Mouse (Mus musculus): ENCODE results near the gene Trabd. TPM values are rescaled to one million over a fixed set of nuclear protein-coding genes. Genes with fewer than 3 reads are reported as not detected.

Trabd gene
- total RNA-seq, 2 experiments from 2014 or later, result 27.7 to 28.2 TPM

DNA sequence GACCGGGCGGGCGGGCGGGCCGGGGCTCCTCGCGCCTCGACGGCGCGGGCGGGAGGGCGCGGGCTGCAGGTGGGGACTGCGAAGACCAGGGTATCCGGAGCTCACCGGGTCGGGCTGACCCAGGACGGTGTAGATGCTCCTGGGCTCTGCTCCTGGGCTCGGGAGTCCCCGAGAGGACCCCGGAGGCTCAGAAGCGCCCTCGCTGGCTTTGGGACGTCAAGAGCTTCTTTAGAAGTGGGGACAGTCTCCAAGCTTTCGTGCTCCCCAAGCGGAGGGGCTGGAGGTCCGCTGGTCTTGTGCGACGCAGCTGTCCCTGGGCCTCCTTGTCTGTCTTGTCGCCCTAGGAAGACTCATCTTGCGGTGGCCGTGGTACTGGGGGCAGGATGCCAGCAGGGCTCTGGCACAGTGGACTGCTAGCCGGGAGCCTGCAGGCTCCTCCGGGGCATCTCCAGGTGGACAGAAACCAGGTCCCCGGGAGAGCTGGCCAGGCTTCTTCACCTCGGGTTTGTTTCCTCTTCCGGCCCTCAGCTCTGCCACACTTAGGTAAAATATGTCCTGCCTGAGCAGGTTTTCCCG is 1.3 kb downstream of the Trabd start:
- intact Hi-C loops (cut with DNase I), result no loop called here
- DNase-seq, result peak; percentile 66

DNA sequence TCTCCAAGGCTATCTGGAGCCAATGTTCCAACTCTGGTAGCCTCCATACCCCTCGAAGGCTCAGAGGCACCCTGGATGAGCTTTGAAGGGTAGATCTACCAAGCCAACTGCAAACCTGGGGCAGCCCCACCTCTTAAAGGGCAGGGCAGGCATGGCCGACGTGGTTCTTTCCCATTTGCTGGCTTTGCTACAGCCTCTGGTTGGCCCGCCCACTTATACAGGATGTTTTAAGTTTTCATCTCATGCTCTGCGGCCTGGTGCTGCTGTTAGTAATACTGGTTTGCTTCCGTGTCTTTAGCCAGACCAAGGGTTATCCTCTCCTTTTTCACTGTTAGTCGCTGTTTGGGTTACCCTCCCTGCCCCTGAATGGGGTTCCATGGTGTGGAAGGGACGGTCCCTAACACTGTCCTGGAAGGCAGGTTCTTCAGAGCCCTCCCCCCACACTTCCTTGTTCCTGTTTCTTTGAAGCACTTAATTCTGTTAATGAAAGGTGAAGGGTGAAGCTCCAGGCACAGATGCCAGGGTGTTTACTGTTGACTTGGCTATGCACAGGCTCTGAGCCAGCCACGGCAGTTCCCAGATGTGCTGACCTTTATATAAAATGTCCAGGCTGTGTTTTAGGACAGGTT is 3.4 kb downstream of the Trabd start:
- intact Hi-C loops (cut with DNase I), result no loop called here
- no peak for DNase-seq

DNA sequence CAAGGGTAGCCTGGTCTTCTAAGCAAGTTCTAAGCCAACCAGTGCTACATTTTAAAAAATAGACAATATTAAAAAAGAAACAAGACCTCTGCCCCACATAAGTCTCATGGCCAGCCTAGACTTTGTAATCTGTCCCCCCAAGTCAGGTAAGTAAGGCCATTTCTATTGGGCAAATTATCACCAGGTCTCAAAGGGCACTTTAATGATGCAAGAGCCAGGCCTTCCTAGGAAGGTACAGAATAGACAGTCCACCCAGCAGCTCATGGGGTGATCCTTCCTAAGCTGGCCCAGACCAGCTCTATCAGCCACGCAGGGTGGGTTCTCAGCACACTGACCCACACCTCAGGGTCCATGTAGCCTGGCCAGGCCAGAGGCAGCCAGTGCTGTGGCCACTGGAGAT is 9.0 kb downstream of the Trabd start:
- DNase-seq, result no peak
- intact Hi-C loops (cut with DNase I), result loop anchor here (10.0 kb wide), 1 partner anchor 259 kb away; no protein-coding TSS in a partner anchor

DNA sequence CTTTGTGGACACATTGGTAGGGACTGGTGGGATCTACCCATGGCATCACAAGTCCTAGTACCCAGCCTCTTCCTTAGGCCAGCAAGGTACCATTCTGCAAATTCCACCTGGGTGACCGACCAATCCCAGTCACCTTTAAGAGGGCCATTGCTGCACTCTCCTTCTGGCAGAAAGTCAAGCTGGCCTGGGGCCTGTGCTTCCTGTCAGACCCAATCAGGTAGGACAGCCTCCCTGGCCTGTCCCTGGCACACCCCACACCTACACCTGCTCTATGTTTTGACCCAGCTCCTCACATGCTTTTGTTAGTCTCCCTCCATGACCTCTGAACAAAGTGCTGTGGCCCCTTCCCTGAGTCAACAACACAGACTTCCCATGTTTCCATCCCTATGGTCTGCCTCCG is 9.9 kb downstream of the Trabd start:
- DNase-seq, result no peak
- intact Hi-C loops (cut with DNase I), result loop anchor here (10.0 kb wide), 1 partner anchor 260 kb away; no protein-coding TSS in a partner anchor

DNA sequence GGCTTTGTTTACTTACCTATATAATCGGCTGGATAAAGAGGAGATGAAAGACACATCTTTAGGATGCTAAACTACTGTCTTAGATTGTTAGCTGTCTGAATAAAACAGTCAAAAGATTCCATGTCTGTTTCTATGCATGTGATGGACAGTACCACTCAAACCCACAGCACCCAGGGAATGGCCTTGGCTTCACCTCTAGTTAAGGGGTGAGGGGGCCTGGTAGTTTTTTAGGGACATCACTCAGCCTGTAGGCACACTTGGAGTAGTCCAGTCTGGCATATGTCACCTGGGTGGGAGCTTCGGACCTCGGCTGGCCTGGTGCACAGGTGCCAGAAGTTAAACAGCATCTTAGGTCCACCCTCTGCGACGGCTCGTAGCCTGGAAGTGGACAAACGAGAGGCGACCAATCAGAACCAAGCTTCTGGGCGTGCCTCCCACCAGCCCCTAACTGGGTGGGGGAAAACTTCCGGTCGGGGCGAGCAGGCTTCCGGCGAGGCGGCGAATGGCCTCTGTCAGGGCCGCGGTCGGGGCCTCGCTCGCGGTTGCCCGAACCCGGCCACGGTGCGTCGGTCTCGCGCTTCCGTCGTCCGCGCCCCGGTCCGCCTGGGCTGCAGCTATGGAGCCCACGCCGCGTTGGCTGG is 13.8 kb downstream of the Trabd start, which contains the start of gene Selenoo:
Selenoo (plus strand) TSS at position 478 of the 641 bp plus-strand sequence.
- peak; percentile 92 for DNase-seq
- intact Hi-C loops (cut with DNase I), result loop anchor here (10.0 kb wide), 1 partner anchor 264 kb away; no protein-coding TSS in a partner anchor

DNA sequence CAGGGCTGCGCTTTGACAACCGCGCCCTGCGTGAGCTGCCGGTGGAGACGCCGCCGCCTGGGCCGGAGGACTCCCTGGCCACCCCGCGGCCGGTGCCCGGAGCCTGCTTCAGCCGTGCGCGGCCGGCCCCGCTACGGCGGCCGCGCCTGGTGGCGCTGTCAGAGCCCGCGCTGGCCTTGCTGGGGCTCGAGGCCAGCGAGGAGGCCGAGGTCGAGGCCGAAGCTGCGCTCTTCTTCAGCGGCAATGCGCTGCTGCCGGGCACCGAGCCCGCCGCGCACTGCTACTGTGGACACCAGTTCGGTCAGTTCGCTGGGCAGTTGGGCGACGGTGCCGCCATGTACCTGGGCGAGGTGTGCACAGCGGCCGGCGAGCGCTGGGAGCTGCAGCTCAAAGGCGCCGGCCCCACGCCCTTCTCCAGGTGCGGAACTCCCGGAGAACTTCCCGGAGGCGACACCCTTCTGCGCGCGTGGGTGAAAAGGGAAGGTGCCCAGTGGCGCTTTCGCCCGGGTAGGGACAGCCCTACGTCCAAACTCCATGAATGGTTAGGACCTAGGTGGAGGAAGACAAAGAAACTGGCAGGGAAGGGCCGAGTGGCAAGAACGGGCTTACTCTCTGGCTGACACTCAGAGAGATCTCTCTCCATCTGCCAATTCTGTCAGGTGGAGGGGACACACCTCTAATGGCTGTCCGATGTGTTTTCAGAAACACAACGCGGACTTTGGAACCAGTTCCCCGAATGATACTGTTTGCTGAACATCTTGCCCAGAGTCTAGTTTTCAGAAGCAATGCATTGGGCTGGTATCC is 14.5 kb downstream of the Trabd start:
- peak; percentile 28 for DNase-seq
- intact Hi-C loops (cut with DNase I), result loop anchor here (10.0 kb wide), 1 partner anchor 265 kb away; no protein-coding TSS in a partner anchor

DNA sequence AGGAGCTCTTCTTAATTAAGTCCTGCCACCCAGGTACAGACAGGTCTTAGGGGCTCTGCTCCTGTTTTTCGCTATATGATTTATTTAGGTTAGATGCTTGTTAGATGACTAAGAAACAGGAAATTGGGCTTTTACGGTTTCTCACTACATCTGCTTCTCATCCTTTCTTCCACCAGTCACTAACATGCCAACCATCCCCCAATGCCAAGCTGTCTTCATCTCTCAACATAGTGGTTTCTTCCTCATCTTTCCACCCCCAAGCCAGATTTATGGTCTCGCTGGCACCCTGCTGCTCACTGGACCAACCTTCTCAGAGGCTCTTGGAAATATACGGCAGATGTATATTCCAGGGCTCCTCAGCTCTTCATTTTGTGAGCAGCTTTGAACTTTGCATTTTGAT is 15.7 kb downstream of the Trabd start:
- DNase-seq, result no peak
- intact Hi-C loops (cut with DNase I), result no loop called here

DNA sequence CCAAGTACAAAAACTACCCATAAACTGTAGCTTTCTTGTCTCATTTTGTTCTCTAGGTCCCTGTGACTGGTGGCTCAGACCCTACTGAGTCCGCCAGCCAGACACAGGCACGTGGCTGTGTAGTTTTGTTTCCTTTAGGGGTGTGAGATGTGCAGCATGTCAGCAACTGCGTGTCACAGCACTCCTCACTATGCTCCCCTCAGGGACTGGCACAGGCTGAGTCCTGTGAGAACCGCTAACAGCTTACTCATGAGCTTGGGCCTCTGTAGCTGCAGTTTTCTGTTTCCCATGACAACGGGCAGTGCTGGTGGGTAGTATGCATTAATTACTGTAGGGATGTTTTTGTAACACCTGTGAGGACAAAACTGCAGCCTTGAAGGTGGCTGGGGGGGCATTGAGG is 17.3 kb downstream of the Trabd start:
- intact Hi-C loops (cut with DNase I), result no loop called here
- no peak for DNase-seq

DNA sequence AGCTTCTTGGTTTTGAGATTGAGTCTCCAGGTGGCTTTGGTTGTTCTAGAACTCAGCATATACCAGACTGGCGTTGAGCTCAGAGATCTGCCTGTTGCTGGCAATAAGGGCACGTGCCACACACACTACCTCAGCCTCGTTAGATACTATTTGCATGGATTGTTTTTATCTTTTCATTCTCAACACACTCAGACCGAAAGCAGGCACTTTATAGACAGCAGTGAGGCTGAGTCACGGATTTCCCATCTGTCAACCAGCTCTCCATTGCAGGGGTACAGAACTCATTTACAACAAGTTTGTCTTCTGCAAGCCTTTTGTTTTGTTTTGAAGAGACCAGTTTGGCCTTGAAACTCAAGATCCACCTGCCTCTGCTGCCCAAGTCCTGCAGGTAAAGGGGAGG is 22.5 kb downstream of the Trabd start:
- intact Hi-C loops (cut with DNase I), result no loop called here
- DNase-seq, result no peak

DNA sequence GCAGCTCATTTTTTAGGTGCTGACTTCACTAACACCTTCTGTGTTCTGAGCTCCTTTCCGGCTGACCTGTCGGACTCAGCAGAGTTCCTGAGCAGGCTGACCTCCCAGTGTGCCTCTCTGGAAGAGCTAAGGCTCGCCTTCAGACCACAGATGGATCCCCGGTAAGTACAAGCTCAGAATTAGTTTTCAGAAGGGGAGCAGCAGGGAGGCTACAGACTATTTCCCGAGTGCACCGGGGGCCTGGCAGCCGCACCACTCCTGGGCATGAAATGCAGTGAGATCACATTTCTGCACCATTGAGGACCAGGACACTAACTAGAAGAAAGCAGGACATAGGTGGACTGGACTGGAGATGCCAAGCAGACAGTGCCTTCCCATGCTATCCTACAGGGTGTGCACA is 23.7 kb downstream of the Trabd start:
- intact Hi-C loops (cut with DNase I), result no loop called here
- no peak for DNase-seq

DNA sequence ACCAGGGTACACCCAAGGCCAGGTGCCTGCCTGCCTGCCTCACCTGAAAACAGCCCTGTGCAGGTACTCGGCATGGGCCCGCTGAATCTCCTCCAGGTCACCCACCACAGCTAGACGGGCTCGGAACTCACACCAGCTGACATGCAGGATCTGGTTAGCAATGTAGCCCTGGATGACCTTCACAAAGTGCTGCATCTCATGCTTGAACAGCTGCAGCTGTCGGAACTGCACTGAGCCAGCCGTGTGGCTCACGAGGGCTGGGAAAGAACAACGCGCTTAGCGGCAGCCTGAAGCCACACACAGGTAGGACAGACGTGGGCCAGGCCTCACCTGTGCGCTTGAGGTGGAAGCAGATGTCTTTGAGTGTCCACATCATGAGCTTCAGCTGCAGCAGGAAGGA is 25.9 kb downstream of the Trabd start:
- DNase-seq, result no peak
- intact Hi-C loops (cut with DNase I), result no loop called here

DNA sequence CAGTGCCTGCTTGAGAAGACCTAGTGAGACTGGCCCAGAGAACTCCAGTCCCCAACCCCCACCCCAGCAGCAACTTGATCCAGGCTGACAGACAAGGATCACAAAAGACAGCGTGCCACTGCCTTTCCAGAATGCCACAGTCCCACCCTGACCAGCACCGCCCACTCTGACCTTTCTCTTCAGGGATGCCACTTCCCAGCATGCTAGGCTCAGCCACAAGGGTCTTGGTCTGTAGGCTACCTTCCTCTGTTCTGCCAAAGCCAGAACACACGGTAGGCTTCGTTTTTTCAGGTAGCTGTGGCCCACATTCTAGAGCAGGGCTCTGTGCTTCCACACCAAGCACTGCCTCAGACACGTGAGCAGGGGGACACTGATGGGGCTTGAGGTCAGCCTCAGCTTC is 27.7 kb downstream of the Trabd start:
- no peak for DNase-seq

DNA sequence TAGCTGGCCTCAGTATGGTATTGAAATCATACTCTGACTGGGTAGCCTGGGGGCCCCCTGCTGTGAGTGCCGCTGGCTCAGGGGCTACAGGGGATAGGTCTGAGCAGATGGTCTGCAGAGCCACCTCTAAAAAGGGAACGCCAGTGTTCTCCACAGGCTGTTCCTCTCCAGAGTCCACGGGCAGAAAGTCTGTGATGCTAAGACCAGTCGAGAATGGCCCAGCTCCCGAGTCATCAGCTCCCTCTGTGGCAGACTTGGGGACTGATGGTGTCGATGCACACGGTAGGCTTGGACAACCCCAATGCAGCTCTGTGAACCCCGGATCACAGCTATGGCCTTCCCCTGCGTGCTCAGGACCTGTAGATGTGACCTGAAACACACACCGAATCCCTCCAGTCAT is 29.0 kb downstream of the Trabd start:
- no peak for DNase-seq
- intact Hi-C loops (cut with DNase I), result no loop called here

More for the DNA sequence above, 27.7 kb downstream of the Trabd start:
- intact Hi-C loops (cut with DNase I), result no loop called here

DNA sequence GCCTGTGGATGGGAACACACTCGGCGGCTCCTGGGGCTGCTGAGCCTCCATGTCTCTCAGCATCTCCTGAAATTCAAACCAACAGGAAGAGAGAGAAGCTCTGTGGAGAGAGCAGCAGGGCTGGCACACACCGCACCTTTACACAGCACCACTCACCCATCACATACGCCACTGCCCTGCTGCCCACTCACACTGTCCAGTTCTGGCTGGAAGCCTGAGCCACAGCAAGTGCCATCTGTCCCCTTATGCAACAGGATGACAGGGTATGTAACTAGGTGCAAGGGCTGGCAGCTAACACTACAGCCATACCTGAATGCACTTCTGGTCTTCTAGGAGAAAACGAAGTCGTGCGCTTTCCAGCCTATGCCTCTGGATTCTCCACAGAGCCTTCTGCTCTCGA is 29.5 kb downstream of the Trabd start:
- peak; percentile 72 for DNase-seq
- intact Hi-C loops (cut with DNase I), result no loop called here

DNA sequence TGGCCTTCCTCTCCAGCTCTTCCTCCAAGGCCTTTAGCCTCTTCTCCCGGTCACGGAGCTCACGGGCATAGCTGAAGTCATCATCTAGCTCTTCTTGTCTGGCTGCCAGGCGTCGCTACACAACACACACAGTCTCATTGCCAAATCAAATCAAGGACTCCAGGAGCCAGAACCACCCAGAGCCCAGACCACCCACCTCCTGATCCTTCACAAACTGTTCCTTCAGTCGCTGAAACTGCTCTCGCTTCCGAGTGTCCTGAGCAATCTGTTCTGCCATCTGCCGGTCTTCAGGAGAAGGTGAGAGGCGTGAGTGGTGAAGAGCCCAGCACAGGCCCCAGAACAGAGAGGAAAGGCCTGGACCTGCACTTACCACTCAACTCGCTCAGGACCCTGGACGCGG is 31.1 kb downstream of the Trabd start:
- DNase-seq, result peak; percentile 43

DNA sequence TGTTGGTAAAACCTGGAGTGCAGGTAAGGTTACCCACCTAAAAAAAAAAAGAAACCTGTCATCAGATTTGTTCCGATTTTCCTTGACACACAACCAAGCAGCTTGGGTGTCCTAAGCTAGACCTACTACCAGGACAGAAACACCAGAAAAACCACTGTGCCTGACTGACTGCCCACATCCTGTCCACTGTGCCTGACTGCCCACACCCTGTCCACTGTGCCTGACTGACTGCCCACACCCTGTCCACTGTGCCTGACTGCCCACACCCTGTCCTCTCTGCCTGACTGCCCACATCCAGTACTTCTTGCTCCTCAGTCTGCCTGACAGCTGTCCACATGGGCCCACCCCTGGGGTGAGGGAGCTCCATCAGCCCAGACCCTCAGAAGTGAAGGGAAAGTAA is 32.1 kb downstream of the Trabd start:
- intact Hi-C loops (cut with DNase I), result no loop called here
- no peak for DNase-seq

More for the DNA sequence above, 31.1 kb downstream of the Trabd start:
- intact Hi-C loops (cut with DNase I), result no loop called here

DNA sequence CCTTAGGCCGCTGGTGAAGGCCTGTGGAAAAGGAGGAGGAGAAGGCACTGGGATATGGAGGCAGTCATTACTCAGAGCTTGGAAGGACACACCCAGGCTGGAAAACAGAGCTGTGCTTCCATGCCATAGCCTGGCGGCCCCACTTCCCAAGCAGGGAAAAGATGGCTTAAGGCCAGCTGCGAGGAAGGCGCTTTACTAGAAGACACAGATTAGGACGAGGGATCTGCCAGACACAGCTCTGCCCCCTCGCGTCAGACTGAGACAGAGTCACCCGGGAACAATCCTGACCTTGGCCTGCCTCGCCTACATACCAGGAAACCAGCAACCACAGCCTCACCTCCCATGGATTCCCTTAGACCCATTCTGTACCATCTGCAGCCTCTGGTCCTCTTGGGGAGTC is 35.2 kb downstream of the Trabd start:
- intact Hi-C loops (cut with DNase I), result no loop called here
- DNase-seq, result no peak

DNA sequence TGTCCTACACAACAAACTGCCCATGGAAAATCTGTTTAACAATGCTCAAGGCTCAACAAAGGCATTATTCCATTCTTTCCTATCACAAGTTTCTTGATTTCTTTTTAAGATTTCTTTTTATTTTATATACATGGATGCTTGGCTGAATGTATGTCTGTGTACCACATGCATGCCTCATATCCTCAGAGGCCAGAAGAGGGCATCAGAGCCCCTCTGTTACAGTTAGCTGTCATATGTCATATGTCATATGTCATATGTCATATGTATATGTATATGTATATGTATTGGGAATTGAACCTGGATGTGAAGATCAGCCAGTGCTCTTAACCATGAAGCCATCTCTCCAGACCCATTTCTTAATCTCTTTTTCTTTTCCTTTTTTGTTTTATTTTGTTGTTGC is 43.1 kb downstream of the Trabd start:
- DNase-seq, result no peak
- intact Hi-C loops (cut with DNase I), result no loop called here

DNA sequence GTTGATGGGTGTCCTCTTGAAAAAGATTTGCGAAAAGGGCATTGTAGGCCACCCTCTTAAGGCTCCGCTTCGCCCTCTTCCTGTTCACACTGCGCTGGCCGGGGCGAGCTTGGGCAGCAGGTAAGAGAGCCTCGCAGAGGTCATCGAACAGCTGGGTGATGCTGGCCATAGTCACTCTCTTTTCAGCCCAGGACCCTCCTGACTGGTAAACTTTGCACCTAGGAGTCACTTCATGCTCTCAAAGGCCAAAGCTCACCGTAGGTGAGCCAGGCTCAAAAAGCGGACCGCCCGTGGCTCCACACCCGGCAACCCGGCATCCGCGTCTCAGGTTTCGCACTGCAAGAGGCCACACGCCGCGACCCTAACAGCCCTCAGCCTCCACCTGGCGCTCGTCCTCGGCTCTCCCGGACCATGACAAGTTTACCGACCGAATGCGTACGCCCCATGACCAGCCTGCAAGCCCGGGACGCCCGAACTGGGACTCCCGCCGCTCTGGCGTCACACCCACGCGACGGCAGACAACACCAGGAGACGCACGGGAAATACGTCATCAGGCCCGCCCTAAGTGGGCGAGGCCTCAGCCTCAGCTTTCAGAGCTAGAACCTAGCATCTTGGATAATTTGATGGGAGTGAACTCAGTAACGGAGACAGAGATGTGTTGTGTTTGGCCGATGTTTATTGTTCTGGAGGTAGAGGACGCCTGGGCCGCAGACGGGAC is 47.9 kb downstream of the Trabd start, which contains the start of gene Tubgcp6:
Tubgcp6 (minus strand) TSS at position 464 of the 718 bp plus-strand sequence.
- intact Hi-C loops (cut with DNase I), result loop anchor here (10.0 kb wide), 1 partner anchor 82 kb away; no protein-coding TSS in a partner anchor
- peak; percentile 95 for DNase-seq

DNA sequence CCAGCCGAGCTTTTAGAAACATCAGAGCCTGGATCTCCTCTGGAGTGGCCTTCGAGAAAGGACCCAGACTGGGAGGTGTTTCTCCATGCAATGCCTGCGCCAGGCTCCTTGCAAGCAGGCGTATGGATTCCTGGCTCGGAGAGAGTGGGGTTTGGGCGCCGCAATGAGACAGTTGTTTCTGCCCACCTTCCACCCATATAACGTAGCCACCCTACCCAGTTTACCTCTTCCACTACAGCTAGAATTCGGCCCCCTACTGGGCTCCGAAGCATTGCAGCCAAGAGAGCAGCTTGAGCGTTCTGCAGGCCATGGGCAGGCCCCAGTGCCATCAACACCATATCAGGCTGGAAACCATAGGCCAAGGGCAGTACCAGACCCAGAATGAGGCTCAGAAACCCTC is 48.7 kb downstream of the Trabd start:
- intact Hi-C loops (cut with DNase I), result loop anchor here (10.0 kb wide), 1 partner anchor 81 kb away; no protein-coding TSS in a partner anchor
- peak; percentile 62 for DNase-seq
